Mouse (Mus musculus): ENCODE data around the gene Polrmt.
"Not testable (repeated sequence)": the region's sequence is repeated elsewhere in the genome, so short reads cannot be mapped to it uniquely, and the experiment has no call there.

Polrmt gene

GRCm38 (mm10) chr10:79774486-79775279 is 28.3 kb upstream of the Polrmt start:
- no peak for DNase-seq (ENCODE audit: low spot score)

- no peak for DNase-seq (ENCODE audit: low spot score)
Measured at GRCm38 (mm10) chr10:79773208-79773607, 26.8 kb upstream of the Polrmt start.

- DNase-seq (ENCODE audit: low spot score): no peak
Measured at GRCm38 (mm10) chr10:79772320-79772719, 25.9 kb upstream of the Polrmt start.

- DNase-seq (ENCODE audit: low spot score): no peak
Measured at GRCm38 (mm10) chr10:79769329-79769728, 22.9 kb upstream of the Polrmt start.

GRCm38 (mm10) chr10:79768400-79768799 is 22.0 kb upstream of the Polrmt start:
- peak; percentile 63 for DNase-seq (ENCODE audit: low spot score)

GRCm38 (mm10) chr10:79767372-79768244 is 21.2 kb upstream of the Polrmt start:
- DNase-seq (ENCODE audit: low spot score): no peak

GRCm38 (mm10) chr10:79766508-79767325 is 20.3 kb upstream of the Polrmt start, which contains the start of gene Rnf126:
Rnf126 (minus strand) TSS chr10:79766952.
- peak; percentile 99 for DNase-seq (ENCODE audit: low spot score)

- DNase-seq (ENCODE audit: low spot score): no peak
Measured at GRCm38 (mm10) chr10:79766001-79766507, 19.7 kb upstream of the Polrmt start.

GRCm38 (mm10) chr10:79765228-79765745 is 18.9 kb upstream of the Polrmt start:
- no peak for DNase-seq (ENCODE audit: low spot score)

- DNase-seq (ENCODE audit: low spot score): no peak
Measured at GRCm38 (mm10) chr10:79764234-79764633, 17.9 kb upstream of the Polrmt start.

- no peak for DNase-seq (ENCODE audit: low spot score)
Measured at GRCm38 (mm10) chr10:79762875-79763274, 16.5 kb upstream of the Polrmt start.

- no peak for DNase-seq (ENCODE audit: low spot score)
Measured at GRCm38 (mm10) chr10:79760603-79761143, 14.3 kb upstream of the Polrmt start.

- DNase-seq (ENCODE audit: low spot score): not testable (repeated sequence)
Measured at GRCm38 (mm10) chr10:79759675-79760074, 13.3 kb upstream of the Polrmt start.

GRCm38 (mm10) chr10:79756660-79757059 is 10.3 kb upstream of the Polrmt start:
- no peak for DNase-seq (ENCODE audit: low spot score)

GRCm38 (mm10) chr10:79755854-79756253 is 9.5 kb upstream of the Polrmt start:
- DNase-seq (ENCODE audit: low spot score): no peak

- DNase-seq (ENCODE audit: low spot score): no peak
Measured at GRCm38 (mm10) chr10:79754856-79755516, 8.6 kb upstream of the Polrmt start, which contains the start of gene Fgf22. Fgf22 (plus strand) TSS chr10:79755076.

- no peak for DNase-seq (ENCODE audit: low spot score)
Measured at GRCm38 (mm10) chr10:79748496-79748895, 2.1 kb upstream of the Polrmt start.

GRCm38 (mm10) chr10:79746774-79747151 is 382 bp upstream of the Polrmt start:
- no peak for DNase-seq (ENCODE audit: low spot score)

GRCm38 (mm10) chr10:79745411-79745810 is 970 bp downstream of the Polrmt start:
- DNase-seq (ENCODE audit: low spot score): no peak

GRCm38 (mm10) chr10:79743650-79744365 is 2.6 kb downstream of the Polrmt start:
- no peak for DNase-seq (ENCODE audit: low spot score)

All from spleen, adult 12 weeks (tissue).